Mouse (Mus musculus): Measurements from ENCODE around the gene Srr. TPM values are rescaled to one million over a fixed set of nuclear protein-coding genes. Genes with fewer than 3 reads are reported as not detected.

The Srr gene
- 9.4 and 17.6 TPM in 2 replicates for total RNA-seq (2015; ENCODE audit: low replicate concordance)
- total RNA-seq (2017; ENCODE audit: low replicate concordance) = 5.6 and 7.0 TPM in 2 replicates

DNA sequence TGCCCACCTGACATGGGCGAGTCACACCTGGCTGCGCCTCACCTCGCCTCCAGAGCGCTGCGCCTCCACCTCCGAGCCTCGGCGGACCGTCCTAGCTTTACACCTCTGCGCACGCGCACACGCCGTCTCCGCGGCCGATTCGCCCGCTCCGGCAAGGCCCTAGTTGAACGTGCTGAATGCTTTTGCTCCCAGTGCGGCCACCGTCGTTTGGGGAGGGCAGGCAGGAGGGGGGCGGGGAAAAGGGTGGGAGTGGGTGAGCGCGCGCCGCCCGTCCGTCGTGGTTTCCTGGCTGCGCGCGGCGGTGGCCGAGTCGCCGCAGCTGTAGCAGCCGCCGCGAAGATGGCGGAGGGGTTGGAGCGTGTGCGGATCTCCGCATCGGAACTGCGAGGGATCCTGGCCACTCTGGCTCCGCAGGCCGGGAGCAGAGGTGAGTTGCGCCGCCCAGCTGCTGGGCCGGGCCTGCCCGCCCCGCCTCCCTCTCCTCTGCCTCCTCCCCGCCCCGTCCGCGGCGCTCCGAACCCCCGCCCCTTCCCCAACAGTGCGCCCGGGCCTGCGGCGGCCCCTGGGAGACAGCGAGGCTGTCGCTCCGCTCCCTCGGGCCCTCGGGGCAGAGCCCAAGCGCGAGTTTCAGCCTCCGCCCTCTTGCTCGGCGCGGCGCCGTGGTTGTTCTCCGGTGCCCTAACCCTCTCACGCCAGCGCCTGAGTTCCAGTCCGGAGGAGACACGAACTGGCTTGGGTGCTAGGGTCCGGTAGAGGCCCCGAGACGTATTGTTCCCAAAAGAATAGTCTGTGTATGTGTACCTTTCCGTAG, at the start of gene Srr, which contains the start of gene Smg6:
Gene Srr (minus strand): TSS at position 372 of the 811 bp plus-strand sequence.
Gene Smg6 (plus strand): TSS at position 247 of the 811 bp plus-strand sequence.
- ATAC-seq (replicated peaks; ENCODE audit: low FRiP score, poor library complexity, severe bottlenecking) = peak; percentile 85

DNA sequence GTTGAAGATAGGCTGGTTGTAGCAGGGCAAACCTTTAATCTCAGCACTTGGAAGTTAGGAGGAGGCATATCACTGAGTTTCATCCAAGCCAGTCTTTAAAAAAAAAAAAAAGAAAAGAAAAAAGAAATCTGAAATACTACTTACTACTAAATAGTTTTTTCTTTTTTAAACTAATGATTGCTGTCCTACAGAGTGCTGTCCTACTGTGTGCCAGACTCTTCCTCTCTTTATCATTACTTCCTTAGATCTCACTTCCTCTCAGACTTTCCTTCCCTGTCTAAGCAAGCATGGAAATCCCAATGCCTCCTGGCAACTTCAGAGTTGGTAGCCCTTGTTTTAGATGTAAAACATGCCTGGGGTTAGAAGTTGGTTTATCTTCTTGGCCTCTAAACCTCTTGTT, 48.9 kb upstream of the Srr start:
- ATAC-seq (replicated peaks; ENCODE audit: low FRiP score, poor library complexity, severe bottlenecking) = no peak

DNA sequence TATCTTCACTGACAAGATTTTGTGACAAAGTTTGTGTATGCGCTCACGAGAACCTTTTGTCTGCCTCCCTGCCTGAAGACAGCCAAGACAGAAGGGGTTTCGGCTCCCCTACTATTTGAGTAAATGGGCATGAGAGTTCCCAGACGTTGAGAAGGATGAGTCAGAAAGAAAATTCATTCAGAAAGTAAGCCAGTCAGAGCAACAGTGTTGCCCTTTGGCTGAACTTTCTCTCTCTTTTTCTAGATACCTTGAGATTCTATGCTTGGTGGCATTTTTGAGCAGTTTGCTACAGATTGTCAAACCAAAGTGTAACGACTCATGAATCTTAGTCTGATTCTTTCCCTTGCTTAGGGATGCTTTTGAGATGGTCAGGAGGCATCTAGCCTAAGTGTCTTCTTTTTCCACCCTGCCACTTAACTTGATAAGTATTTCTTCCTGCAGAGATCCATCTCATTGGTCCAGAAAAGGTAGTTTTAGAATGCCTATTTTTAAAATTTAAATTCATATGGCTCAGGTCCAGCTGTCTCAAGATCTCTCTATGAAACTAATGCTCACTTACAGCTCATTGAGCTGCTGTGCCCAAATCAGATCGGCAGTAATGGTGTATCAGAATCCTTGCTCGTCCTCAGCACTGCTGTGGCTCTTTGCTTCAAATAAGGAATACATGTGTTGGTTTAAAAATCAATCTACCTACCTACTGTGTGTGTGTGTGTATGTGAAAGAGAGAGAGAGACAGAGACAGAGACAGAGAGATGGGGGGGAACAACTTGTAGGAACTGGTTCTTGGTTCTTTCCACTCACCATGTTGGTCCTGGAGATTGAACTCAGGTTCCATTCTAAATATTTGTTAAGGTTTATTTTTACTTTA, 47.8 kb upstream of the Srr start:
- ATAC-seq (replicated peaks; ENCODE audit: low FRiP score, poor library complexity, severe bottlenecking) = no peak

DNA sequence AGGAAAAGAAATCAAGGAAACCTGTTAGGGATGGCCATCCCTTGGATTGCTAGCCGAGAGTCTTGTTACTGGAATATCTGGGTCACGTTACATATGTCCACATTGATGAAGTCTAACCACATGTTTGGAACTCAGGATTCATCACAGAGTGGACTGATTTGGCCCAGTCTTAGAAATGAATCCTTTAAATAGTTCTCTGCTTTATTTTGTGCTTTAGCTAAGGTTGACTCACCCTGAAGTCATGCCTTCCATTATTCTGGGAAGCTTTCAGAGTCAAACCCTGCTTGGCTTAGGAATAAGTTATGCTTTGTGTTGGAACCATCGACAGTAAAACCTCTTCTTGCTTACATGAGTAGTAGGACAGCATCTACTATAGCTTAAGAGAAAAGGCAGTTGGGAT, 39.8 kb upstream of the Srr start:
- ATAC-seq (replicated peaks; ENCODE audit: low FRiP score, poor library complexity, severe bottlenecking) = no peak

DNA sequence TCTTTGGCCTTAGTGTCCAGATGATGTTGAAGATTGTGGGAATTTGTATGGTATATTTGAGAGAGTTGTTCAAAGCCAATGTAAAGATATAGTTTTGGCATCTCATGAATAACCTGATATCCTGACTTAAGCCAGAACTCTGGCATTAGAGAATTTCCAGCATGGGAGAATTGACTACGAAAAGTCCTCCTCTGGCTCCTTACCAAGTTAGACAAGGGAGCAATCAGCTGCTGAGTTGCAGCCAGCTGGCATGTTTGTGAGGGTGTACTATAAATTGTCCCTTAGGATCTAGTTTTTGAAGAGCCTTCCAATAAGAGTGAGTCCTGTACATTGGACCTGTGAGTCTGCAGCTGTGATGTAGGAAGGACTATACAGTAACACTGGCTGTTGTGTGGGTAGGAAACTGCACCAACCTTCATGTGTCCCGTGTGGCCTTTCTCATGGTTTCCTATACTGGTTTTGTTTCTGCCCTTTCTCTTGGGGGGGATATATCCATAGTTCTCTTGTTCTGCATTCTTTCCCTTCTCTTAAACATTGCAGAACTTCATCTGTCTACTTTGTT, 37.2 kb upstream of the Srr start:
- no peak for ATAC-seq (replicated peaks; ENCODE audit: low FRiP score, poor library complexity, severe bottlenecking)

DNA sequence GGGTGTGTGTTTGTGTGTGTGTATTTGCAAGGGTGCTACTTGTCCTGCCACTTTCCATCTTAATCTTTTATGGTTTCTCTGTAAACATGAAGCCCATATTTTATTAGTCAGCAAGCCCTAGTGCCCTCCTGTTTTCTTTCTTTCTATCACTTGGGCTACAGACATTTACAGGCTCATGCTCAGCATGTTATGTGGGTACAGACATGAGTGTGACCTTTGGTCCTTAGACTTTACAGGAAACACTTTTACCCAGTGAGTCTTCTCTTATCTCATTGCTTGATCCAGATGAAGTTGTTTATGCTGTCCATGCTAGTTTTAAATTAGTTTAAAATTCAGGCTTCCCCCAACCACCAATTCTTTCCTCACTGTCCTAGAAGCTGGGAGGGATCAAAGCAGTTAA, 36.2 kb upstream of the Srr start:
- ATAC-seq (replicated peaks; ENCODE audit: low FRiP score, poor library complexity, severe bottlenecking) = no peak

- ATAC-seq (replicated peaks; ENCODE audit: low FRiP score, poor library complexity, severe bottlenecking) = no peak
These were observed 34.3 kb upstream of the Srr start for GRCm38 (mm10) chr11:74960031-74960551.

- ATAC-seq (replicated peaks; ENCODE audit: low FRiP score, poor library complexity, severe bottlenecking) = no peak
These were observed 33.8 kb upstream of the Srr start for GRCm38 (mm10) chr11:74959501-74959900.

DNA sequence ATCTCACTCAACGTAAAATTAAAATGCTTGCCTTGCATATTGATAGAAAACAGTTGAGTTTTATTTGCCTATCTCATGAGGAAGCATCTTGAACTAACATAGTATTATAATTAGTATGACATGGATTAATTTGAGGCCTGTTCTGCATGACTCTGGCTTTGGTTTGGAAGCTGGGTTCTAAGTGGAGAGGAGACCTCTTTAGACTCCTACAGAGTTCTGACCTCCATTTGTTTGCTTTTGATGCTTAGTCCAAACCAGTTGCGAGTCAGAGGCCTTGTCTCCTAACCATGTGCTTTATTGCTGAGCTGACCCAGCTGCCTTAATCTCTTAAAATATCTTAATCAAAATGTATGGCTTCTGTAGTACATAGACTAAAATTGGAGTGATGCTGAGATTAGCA, 31.9 kb upstream of the Srr start:
- ATAC-seq (replicated peaks; ENCODE audit: low FRiP score, poor library complexity, severe bottlenecking) = no peak

DNA sequence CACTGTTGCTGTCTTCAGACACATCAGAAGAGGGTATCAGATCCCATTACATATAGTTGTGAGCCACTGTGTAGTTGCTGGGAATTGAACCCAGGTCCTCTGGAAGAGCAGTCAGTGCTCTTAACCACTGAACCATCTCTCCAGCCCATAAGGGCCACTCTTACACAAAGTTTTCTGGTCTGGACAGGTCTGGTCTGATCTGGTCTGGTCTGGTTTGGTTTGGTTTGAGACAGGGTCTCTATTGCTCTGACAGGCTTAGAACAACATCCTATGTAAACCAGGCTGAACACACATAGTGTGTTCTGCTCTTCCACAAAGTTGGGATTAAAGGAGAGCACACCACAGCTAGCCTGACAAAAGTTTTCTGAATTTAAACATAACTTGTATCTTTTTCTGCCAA, 30.3 kb upstream of the Srr start:
- no peak for ATAC-seq (replicated peaks; ENCODE audit: low FRiP score, poor library complexity, severe bottlenecking)

DNA sequence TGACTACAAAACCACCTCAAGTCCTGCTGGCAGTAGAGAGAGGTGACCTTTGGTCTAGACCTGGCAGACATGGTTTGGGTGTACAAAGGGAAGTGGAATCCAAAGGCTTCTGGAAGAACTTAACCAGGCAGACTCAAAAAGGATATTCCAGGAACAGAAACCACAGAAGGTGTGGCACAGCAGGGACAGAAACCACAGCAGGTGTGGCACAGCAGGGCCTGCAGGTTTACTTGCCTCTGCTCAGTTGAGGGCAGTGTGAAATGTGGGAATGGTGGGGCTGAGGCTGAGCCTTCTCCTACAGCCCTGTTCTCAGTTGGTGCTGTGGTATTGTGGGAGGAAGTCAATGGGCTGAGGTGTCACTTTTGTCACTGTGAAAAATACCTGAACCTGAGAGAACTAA, 29.2 kb upstream of the Srr start:
- no peak for ATAC-seq (replicated peaks; ENCODE audit: low FRiP score, poor library complexity, severe bottlenecking)

- peak; percentile 75 for ATAC-seq (replicated peaks; ENCODE audit: low FRiP score, poor library complexity, severe bottlenecking)
These were observed 20.6 kb upstream of the Srr start for GRCm38 (mm10) chr11:74946348-74946747.

DNA sequence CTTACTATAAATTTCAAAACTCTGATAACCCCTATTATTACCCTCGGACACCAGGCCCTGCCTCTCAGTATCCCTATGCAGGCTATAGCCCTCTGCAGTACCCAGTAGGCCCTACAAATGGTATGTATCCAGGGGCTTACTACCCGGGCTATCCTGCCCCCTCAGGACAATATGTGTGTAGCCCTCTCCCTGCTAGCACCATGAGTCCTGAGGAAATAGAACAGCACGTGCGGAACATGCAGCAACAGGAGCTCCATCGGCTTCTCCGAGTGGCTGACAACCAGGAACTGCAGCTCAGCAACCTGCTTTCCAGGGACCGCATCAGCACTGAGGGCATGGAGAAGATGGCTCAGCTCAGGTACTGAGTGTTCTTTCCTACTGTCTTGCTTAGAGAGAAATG, 4.6 kb upstream of the Srr start:
- no peak for ATAC-seq (replicated peaks; ENCODE audit: low FRiP score, poor library complexity, severe bottlenecking)

DNA sequence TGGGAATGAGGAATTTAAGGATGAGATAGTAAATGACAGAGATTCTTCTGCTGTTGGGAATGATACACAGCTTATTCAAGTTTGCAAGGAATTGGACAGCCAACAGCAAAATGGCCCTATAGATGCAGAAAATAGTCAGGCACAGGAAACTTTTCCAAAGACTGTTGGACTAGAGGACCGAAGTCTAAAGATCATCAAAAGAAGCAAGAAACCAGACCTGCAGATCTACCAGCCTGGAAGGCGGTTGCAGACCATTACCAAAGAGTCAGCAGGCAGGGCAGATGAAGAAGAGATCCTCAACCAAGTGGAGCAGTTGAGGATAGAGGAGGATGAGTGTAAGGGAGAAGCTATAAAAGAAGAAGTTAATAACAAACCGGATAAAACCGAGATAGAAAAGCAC, 3.4 kb upstream of the Srr start:
- ATAC-seq (replicated peaks; ENCODE audit: low FRiP score, poor library complexity, severe bottlenecking) = no peak

DNA sequence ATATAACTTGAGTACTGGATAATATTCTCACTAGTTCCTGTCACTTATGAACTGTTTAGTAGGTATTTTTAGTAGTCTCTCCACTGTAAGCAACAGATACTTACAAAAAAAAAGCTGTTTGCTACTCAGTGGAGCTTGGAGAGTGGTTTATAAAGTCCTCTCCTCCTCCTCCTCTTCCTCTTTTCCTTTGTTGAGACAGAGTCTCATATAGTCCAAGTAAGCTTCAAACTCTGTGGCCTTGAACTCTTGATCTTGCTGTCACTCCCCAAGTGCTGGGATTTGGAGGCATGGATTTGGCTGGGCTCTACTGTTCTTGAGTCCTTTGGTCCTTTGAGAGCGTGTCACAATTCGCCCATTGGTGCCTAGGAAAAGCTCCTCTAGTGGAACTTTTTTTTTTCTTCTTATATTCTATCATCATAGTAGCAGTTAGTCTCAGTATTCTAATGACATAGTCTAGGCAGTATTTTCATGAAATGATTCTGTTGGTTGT, 1.5 kb upstream of the Srr start:
- ATAC-seq (replicated peaks; ENCODE audit: low FRiP score, poor library complexity, severe bottlenecking) = no peak

DNA sequence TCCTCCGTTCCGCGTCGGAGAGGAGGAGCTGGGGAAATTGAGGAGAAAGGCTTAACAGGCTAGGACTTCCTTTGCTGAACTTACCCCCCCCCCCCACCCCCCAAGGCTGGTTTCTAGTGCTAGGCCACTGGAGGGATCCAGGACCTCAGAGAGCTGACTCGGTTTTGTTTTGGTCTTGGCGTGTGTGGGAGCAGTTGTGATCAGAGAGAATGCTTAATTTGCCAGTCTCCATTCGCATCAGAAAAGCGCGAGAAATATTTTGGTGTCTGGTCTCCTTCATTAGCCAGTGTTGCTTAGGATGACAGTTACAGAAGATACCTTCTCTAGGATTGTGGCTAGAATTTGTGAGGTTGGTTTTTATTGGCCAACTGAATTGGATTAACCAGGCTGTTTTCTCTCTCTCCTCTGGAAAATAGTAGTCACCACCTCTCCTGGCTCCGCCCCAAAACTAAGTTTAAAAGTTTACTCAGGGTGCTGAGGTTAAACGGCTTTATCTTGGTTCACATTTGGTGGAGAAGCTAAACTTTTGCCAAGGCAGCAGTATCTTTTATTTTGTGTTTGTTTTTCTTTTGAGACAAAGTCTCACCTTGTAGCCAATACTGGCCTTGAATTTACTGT, 749 bp upstream of the Srr start:
- ATAC-seq (replicated peaks; ENCODE audit: low FRiP score, poor library complexity, severe bottlenecking) = peak; percentile 72

- ATAC-seq (replicated peaks; ENCODE audit: low FRiP score, poor library complexity, severe bottlenecking) = no peak
These were observed 1.6 kb downstream of the Srr start for GRCm38 (mm10) chr11:74924149-74924548.

- no peak for ATAC-seq (replicated peaks; ENCODE audit: low FRiP score, poor library complexity, severe bottlenecking)
These were observed 6.5 kb downstream of the Srr start for GRCm38 (mm10) chr11:74919249-74919648.

DNA sequence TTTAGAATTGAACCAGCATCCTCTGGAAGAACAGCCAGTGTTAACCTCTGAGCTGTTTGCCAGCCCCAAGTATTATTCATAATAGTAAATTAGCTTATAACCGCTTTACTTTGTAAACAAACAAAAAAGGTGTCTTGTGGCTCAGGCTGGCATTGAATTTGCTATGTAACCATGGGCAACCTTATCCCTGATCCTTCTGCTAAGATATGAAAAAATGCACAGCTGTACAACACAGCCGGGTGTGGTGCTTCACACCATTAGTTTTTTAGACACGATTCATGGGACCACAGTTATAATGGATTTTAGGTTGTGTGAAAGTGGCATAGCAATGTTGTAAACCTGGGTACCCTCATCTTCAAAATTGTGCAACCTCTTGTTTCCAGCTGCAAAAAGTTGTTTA, 13.3 kb downstream of the Srr start:
- ATAC-seq (replicated peaks; ENCODE audit: low FRiP score, poor library complexity, severe bottlenecking) = no peak

GRCm38 (mm10) chr11:74909978-74910377, 15.8 kb downstream of the Srr start:
- no peak for ATAC-seq (replicated peaks; ENCODE audit: low FRiP score, poor library complexity, severe bottlenecking)
